Mouse (Mus musculus) testis, adult 2 months (tissue): ENCODE data around the gene Rad54l. TPM values are rescaled to one million over a fixed set of nuclear protein-coding genes. Genes with fewer than 3 reads are reported as not detected.

Experiments
- H3K27ac ChIP-seq: fragments of 200-500 bp; 2 replicates; pipeline ENCODE4 v1.5.1; 2012; ENCODE audit warnings: low read depth, low read length; ENCODE audit not compliant: control insufficient read depth, insufficient read depth
- H3K27me3 ChIP-seq: fragments of 200-500 bp; 2 replicates; pipeline ENCODE4 v1.6.1; 2012; ENCODE audit warnings: mild to moderate bottlenecking, low read length, moderate library complexity; ENCODE audit not compliant: control insufficient read depth, insufficient read depth
- H3K36me3 ChIP-seq: fragments of 200-500 bp; 2 replicates; pipeline ENCODE4 v1.6.1; 2012; ENCODE audit warnings: mild to moderate bottlenecking, low read length; ENCODE audit not compliant: control insufficient read depth, insufficient read depth
- H3K4me1 ChIP-seq: fragments of 200-500 bp; 2 replicates; pipeline ENCODE4 v1.6.1; 2012; ENCODE audit warnings: low read length; ENCODE audit not compliant: control insufficient read depth, insufficient read depth
- H3K4me3 ChIP-seq: fragments of 200-500 bp; 2 replicates; pipeline ENCODE4 v1.5.1; 2012; ENCODE audit warnings: low read depth, mild to moderate bottlenecking, low read length, moderate library complexity, mixed read lengths; ENCODE audit not compliant: control insufficient read depth
- CTCF ChIP-seq: fragments of 200-500 bp; IDR thresholded peaks from 2 replicates; pipeline ENCODE4 v1.5.1; 2012; ENCODE audit warnings: low read depth, mild to moderate bottlenecking, inconsistent platforms, low read length, moderate library complexity; ENCODE audit not compliant: control insufficient read depth, insufficient read depth, insufficient replicate concordance
- POLR2A ChIP-seq: fragments of 200-500 bp; IDR thresholded peaks from 2 replicates; pipeline ENCODE4 v1.6.1; 2012; ENCODE audit warnings: low read depth, mild to moderate bottlenecking, inconsistent platforms, low read length, moderate library complexity; ENCODE audit not compliant: control insufficient read depth
- polyA plus RNA-seq: library from polyadenylated mRNA; depleted of rRNA; stranded (reverse); fragments of >200 nt; gene quantifications from 2 replicates; pipeline ENCODE4 v1.2.3, GENCODE M21; 2012; rRNA removed

The Rad54l gene
- polyA plus RNA-seq = 5.3 and 6.0 TPM in 2 replicates

GRCm38 (mm10) chr4:116123602-116124519, at the start of gene Rad54l, which contains the start of gene Pomgnt1:
Rad54l (minus strand) TSS chr4:116123690.
Pomgnt1 (plus strand) TSS chr4:116123840.
- Histone ChIP-seq H3K36me3 (no peaks in the 10 kb centered on the region; the same call in 1 of the 2 replicates), H3K4me1 (peaks cover 6% of the 10 kb centered on the region), H3K27ac (peak within 1 kb of the TSS; percentile 89), H3K4me3 (peak within 1 kb of the TSS; percentile 98), H3K27me3 (no peaks in the 10 kb centered on the region)
- TF ChIP-seq CTCF (0 out of 2 replicates have a peak, but pooled peaks have one; percentile 10), POLR2A (peak; percentile 77)

GRCm38 (mm10) chr4:116173072-116173471, 49.6 kb upstream of the Rad54l start, which contains the start of the genes 1700042G07Rik and Gm49337:
1700042G07Rik (plus strand) TSS chr4:116173372.
Gm49337 (plus strand) TSS chr4:116173384.
- Histone ChIP-seq H3K4me1 (peaks cover 11% of the 10 kb centered on the region), H3K4me3 (peak within 1 kb of the TSS; percentile 80), H3K36me3 (no peaks in the 10 kb centered on the region), H3K27me3 (no peaks in the 10 kb centered on the region), H3K27ac (peak within 1 kb of the TSS; percentile 54; the same call in 1 of the 2 replicates)
- peak; percentile 41; the same call in 1 of the 2 replicates for TF ChIP-seq POLR2A
- TF ChIP-seq CTCF = no peak

- Histone ChIP-seq H3K4me3 (no peak overlapping the region), H3K4me1 (no peaks in the 10 kb centered on the region), H3K36me3 (no peaks in the 10 kb centered on the region), H3K27ac (no peak overlapping the region), H3K27me3 (no peaks in the 10 kb centered on the region)
- TF ChIP-seq CTCF (no peak), POLR2A (no peak)
Measured at GRCm38 (mm10) chr4:116169353-116169672, 45.8 kb upstream of the Rad54l start.

- H3K4me3 ChIP-seq = no peak overlapping the region
- H3K27ac ChIP-seq = no peak overlapping the region
- no peaks in the 10 kb centered on the region for H3K4me1 ChIP-seq
- H3K36me3 ChIP-seq = no peaks in the 10 kb centered on the region
- no peaks in the 10 kb centered on the region for H3K27me3 ChIP-seq
- TF ChIP-seq POLR2A (no peak), CTCF (no peak)
Measured at GRCm38 (mm10) chr4:116168617-116169352, 45.3 kb upstream of the Rad54l start.

- no peaks in the 10 kb centered on the region for H3K4me1 ChIP-seq
- no peak within 1 kb of the TSS for H3K27ac ChIP-seq
- no peaks in the 10 kb centered on the region for H3K36me3 ChIP-seq
- TF ChIP-seq POLR2A (no peak), CTCF (no peak)
- no peak within 1 kb of the TSS for H3K4me3 ChIP-seq
- H3K27me3 ChIP-seq = no peaks in the 10 kb centered on the region
Measured at GRCm38 (mm10) chr4:116167404-116167803, 43.9 kb upstream of the Rad54l start, which contains the start of gene Tspan1. Tspan1 (minus strand) TSS chr4:116167601.

GRCm38 (mm10) chr4:116165708-116166407, 42.4 kb upstream of the Rad54l start:
- TF ChIP-seq POLR2A (no peak), CTCF (no peak)
- no peaks in the 10 kb centered on the region for H3K4me1 ChIP-seq
- H3K36me3 ChIP-seq = no peaks in the 10 kb centered on the region
- H3K27ac ChIP-seq = no peak overlapping the region
- no peak overlapping the region for H3K4me3 ChIP-seq
- H3K27me3 ChIP-seq = no peaks in the 10 kb centered on the region
